Mouse (Mus musculus) brain, embryonic 14.5 days (tissue): Measurements from ENCODE around the gene Astl. TPM values are rescaled to one million over a fixed set of nuclear protein-coding genes. Genes with fewer than 3 reads are reported as not detected.
"Not testable (repeated sequence)": the region's sequence is repeated elsewhere in the genome, so short reads cannot be mapped to it uniquely, and the experiment has no call there.

Experiments
- DNase-seq: peaks from one replicate; pipeline ENCODE4 v3.0.0-alpha.2; 2011; ENCODE audit warnings: low read depth
- CTCF ChIP-seq: fragments of 200-500 bp; IDR thresholded peaks from 2 replicates; pipeline ENCODE4 v1.5.1; 2012; ENCODE audit warnings: inconsistent platforms, mild to moderate bottlenecking, moderate library complexity, borderline replicate concordance; ENCODE audit not compliant: insufficient read depth, insufficient read length; ENCODE audit errors: extremely low read depth
- POLR2A ChIP-seq: fragments of 200-500 bp; IDR thresholded peaks from 2 replicates; pipeline ENCODE4 v1.6.1; 2012; ENCODE audit warnings: mild to moderate bottlenecking, inconsistent platforms, borderline replicate concordance; ENCODE audit not compliant: poor library complexity, insufficient read depth, insufficient read length, severe bottlenecking; ENCODE audit errors: extremely low read depth
- polyA plus RNA-seq: library from polyadenylated mRNA; depleted of rRNA; stranded (reverse); fragments of >200 nt; gene quantifications from 2 replicates; pipeline ENCODE4 v1.2.3, GENCODE M21; 2012; rRNA removed

Gene Astl
- 0.03 TPM in 1 of 2 replicates, not detected in the other for polyA plus RNA-seq

GRCm38 (mm10) chr2:127338416-127338815 is at the start of gene Astl:
Gene Astl, plus strand, starts transcription at chr2:127338639.
- no peak for DNase-seq
- TF ChIP-seq CTCF: no peak

GRCm38 (mm10) chr2:127292250-127292649 is 46.2 kb upstream of the Astl start:
- TF ChIP-seq CTCF: no peak
- TF ChIP-seq POLR2A: no peak
- DNase-seq: no peak

DNA sequence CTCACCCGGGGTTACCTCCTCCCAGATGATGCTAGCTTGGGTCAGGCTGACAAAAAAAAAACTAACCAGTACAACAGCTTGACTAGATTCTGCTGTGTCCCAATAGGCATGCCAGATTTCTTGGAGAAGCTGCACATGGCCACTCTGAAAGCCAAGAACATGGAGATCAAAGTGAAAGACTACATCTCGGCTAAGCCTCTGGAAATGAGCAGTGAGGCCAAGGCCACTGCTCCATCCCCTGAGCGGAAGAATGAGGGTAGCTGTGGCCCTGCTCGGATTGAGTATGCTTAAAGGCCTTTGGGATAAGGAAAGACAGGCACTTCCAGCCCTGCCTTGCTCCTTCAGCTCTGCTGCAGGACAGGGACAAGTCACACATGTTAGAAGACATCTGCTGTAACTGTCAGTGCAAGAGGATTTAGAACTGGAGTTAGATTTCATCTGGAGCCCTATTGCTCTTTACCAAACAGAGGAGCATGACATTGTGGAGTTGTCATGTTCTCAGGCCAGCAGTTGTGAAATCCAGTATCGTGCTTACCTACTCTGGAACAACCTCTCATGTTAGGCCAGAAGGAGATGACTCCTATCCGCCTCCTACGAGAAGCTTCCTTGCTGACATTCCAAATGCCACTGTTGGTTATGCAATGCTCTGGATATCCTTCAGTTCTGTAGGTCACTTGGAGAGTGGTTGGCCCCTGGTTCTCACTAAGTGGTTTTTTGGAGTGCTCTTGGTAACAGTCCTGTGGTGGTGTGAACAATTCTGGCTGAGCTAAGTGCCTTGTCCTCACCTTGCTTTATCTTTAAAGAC is 41.2 kb upstream of the Astl start:
- DNase-seq: no peak
- TF ChIP-seq POLR2A (no peak), CTCF (no peak)

- no peak for DNase-seq
- TF ChIP-seq POLR2A (no peak), CTCF (no peak)
Observed at GRCm38 (mm10) chr2:127298056-127298455, 40.4 kb upstream of the Astl start.

- TF ChIP-seq CTCF (no peak), POLR2A (no peak)
Observed at GRCm38 (mm10) chr2:127300701-127301100, 37.7 kb upstream of the Astl start.

DNA sequence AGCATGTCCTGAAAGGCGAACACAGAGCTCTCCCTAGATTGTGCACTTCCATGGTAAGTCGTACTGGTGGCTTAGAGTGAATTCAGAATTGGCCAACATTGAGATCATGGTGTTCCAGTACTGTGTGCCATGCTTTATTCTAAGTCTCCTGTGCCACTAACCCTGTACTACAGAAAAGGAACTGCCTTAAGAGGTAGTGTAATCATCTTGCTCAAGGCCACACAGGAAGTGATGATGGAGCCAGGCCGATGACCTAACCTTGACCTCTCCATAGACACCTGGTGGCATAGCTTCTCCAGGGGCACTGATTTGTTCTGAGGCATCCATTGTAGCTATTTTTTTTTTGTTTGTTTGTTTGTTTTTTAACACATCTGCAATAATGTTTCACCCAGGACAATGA is 36.6 kb upstream of the Astl start:
- no peak for TF ChIP-seq CTCF
- no peak for TF ChIP-seq POLR2A
- no peak for DNase-seq

More at GRCm38 (mm10) chr2:127300701-127301100, 37.7 kb upstream of the Astl start:
- DNase-seq: no peak

- DNase-seq: not testable (repeated sequence)
Observed at GRCm38 (mm10) chr2:127304192-127304591, 34.2 kb upstream of the Astl start.

GRCm38 (mm10) chr2:127304609-127305210 is 33.7 kb upstream of the Astl start:
- DNase-seq: no peak
- TF ChIP-seq CTCF: no peak
- no peak for TF ChIP-seq POLR2A

GRCm38 (mm10) chr2:127306123-127306522 is 32.3 kb upstream of the Astl start:
- no peak for TF ChIP-seq CTCF
- no peak for TF ChIP-seq POLR2A
- no peak for DNase-seq

- TF ChIP-seq CTCF (no peak), POLR2A (no peak)
- DNase-seq: no peak
Observed at GRCm38 (mm10) chr2:127307179-127307578, 31.3 kb upstream of the Astl start.

DNA sequence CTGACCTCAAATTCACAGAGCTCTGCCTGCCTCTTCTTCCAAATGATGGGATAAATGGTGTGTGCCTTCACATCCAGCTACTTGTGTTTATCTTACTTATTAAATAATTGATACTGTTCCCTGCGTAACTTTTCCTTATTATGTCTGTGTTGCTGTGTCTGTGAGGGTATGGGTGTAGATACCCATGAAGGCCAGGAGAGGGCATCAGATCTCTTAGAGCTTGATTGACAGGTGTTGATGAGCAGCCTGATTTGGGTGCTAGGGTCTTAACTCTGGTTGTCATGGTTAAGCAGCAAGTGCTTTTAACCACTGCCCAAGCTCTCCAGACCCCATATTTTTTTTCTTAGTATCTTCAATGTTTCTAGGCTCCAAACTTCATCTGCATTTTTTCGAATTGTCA is 29.8 kb upstream of the Astl start:
- no peak for DNase-seq

DNA sequence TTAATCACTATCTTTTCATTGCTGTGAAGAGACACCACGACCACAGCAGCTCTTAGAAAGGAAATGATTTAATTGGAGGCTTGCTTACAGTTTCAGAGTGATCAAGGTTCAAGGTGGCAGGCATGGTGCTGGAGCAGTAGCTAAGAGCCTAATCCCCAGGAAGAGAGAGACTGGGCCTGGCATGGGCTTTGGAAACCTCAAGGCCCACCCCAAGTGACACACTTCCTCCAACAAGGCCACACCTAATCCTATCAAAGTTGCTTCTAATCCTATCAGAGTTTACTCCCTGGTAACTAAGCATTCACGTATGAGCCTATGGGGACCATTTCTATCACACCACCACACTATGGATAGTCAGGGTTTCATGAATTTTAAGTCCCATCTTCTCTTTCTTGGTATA is 28.2 kb upstream of the Astl start:
- TF ChIP-seq POLR2A (no peak), CTCF (no peak)
- DNase-seq: no peak

More for the DNA sequence above, 29.8 kb upstream of the Astl start:
- TF ChIP-seq POLR2A (no peak), CTCF (peak; percentile 29; the same call in 1 of the 2 replicates)

DNA sequence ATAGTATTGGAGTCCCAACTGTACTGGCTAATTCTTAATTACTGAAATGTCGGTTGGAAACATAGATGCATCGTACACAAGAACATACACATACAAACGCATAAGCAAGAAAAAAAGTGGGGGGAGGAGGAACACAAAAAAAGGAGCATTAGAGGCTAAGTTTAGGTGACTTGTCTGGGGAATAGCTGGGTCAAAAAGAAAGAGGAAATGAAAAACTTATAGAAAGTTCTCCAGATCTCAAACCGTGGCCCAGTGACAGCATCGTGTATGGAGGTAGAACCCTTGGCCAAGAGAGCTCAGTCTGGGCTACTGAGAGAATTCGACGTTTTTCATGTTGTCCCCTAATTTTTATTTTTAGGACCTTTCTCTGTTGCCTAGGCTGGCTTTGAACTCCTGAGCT is 27.8 kb upstream of the Astl start:
- TF ChIP-seq CTCF (no peak), POLR2A (no peak)
- DNase-seq: no peak
